Comparison of ENCODE assay signal across 11 mouse cellular contexts in the genomic region with DNA sequence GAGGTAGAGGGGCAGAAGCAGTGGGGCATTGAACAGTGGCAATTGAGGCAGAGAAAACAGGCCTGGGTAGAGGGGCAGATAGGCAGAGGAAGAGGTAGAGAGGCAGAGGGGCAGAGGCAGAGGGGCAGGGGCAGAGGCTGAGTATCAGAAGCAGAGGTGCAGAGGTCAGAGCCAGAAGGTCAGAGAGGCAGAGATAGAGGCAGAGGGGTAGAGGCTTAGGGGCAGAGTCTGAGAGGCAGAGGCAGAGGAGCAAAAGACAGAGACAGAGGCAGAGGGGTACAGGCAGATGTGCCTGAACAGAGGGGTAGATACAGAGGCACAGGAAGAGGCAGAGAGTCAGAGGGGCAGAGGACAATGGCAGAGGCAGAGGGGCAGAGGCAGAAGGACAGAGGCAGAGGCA.
A peak's percentile ranks its signal among the peaks of the same experiment; 100 is the strongest.
DNase-seq lines count a peak whose midpoint lies in the region; ATAC-seq and TF ChIP-seq lines count a peak whose summit lies in the region.
"Had no signal": no experiment of that assay in that cellular context is flagged by ENCODE, and none has a peak within 500 bp of the region (broad histone marks: within the 10 kb centered on the region; RNA-seq: fewer than 3 reads in every experiment).

No protein-coding gene starts in this region.

- H3K36me3 ChIP-seq in hindbrain, embryonic 10.5 days = no peaks in the 10 kb centered on the region
- H3K36me3 ChIP-seq in hindbrain, postnatal 0 days (ENCODE audit: insufficient read depth, low read length) = no peaks in the 10 kb centered on the region
- no peaks in the 10 kb centered on the region for H3K36me3 ChIP-seq in embryonic facial prominence, embryonic 12.5 days
- H3K36me3 ChIP-seq in hindbrain, embryonic 11.5 days (ENCODE audit: control insufficient read depth, insufficient read depth, low read length) = no peaks in the 10 kb centered on the region
- H3K36me3 ChIP-seq in midbrain, embryonic 11.5 days (ENCODE audit: control insufficient read depth, insufficient read depth, low read length) = no peaks in the 10 kb centered on the region

- no peak for ATAC-seq in hindbrain, postnatal 0 days
- ATAC-seq in embryonic facial prominence, embryonic 12.5 days (ENCODE audit: insufficient number of reproducible peaks, insufficient read depth, low FRiP score, low TSS enrichment) = peak; percentile 69; the same call in 1 of the 2 replicates
- peak; percentile 49; the same call in 1 of the 2 replicates for ATAC-seq in hindbrain, embryonic 11.5 days (ENCODE audit: low FRiP score)
- peak; percentile 48; the same call in 1 of the 2 replicates for ATAC-seq in midbrain, embryonic 11.5 days (ENCODE audit: low FRiP score)
- ATAC-seq: inflammation-experienced regulatory T-cells, adult 6 months had no signal

- no peak for TF ChIP-seq CTCF in hindbrain, postnatal 0 days (IDR thresholded peaks at IDR 0.05; ENCODE audit: low read depth)

- peak overlapping the region; percentile 46 for H3K27ac ChIP-seq in hindbrain, embryonic 10.5 days
- H3K27ac ChIP-seq in hindbrain, postnatal 0 days = no peak overlapping the region
- H3K27ac ChIP-seq in embryonic facial prominence, embryonic 12.5 days = no peak overlapping the region
- H3K27ac ChIP-seq in hindbrain, embryonic 11.5 days (ENCODE audit: low read depth, low read length) = no peak overlapping the region
- H3K27ac ChIP-seq in midbrain, embryonic 11.5 days (ENCODE audit: low read depth, low read length) = no peak overlapping the region

- no peaks in the 10 kb centered on the region for H3K9me3 ChIP-seq in hindbrain, embryonic 10.5 days
- no peaks in the 10 kb centered on the region for H3K9me3 ChIP-seq in hindbrain, postnatal 0 days (ENCODE audit: low read length)
- H3K9me3 ChIP-seq in embryonic facial prominence, embryonic 12.5 days = no peaks in the 10 kb centered on the region
- no peaks in the 10 kb centered on the region for H3K9me3 ChIP-seq in hindbrain, embryonic 11.5 days (ENCODE audit: control insufficient read depth, low read length)
- no peaks in the 10 kb centered on the region for H3K9me3 ChIP-seq in midbrain, embryonic 11.5 days (ENCODE audit: control insufficient read depth, low read length)

- H3K9ac ChIP-seq in hindbrain, postnatal 0 days (replicated peaks; ENCODE audit: low read length) = no peak overlapping the region
- H3K9ac ChIP-seq in embryonic facial prominence, embryonic 12.5 days = no peak overlapping the region
- no peak overlapping the region for H3K9ac ChIP-seq in hindbrain, embryonic 11.5 days (ENCODE audit: low read depth, low read length)
- H3K9ac ChIP-seq in midbrain, embryonic 11.5 days (ENCODE audit: low read length) = no peak overlapping the region

- peaks cover 60% of the 10 kb centered on the region for H3K27me3 ChIP-seq in hindbrain, embryonic 10.5 days (ENCODE audit: insufficient read depth, poor library complexity, severe bottlenecking)
- no peaks in the 10 kb centered on the region for H3K27me3 ChIP-seq in hindbrain, postnatal 0 days (ENCODE audit: insufficient read depth, low read length)
- peaks cover 58% of the 10 kb centered on the region for H3K27me3 ChIP-seq in embryonic facial prominence, embryonic 12.5 days
- peaks cover 7% of the 10 kb centered on the region for H3K27me3 ChIP-seq in hindbrain, embryonic 11.5 days (ENCODE audit: control insufficient read depth, insufficient read depth, low read length)
- peaks cover 23% of the 10 kb centered on the region for H3K27me3 ChIP-seq in midbrain, embryonic 11.5 days (ENCODE audit: control insufficient read depth, insufficient read depth, low read length)

- no peak overlapping the region for H3K4me3 ChIP-seq in hindbrain, embryonic 10.5 days
- H3K4me3 ChIP-seq in hindbrain, postnatal 0 days (ENCODE audit: low read length) = no peak overlapping the region
- H3K4me3 ChIP-seq in embryonic facial prominence, embryonic 12.5 days = no peak overlapping the region
- H3K4me3 ChIP-seq in hindbrain, embryonic 11.5 days (ENCODE audit: low read depth, low read length) = no peak overlapping the region
- H3K4me3 ChIP-seq in midbrain, embryonic 11.5 days (ENCODE audit: low read depth, low read length) = no peak overlapping the region

- no peak overlapping the region for H3K4me2 ChIP-seq in hindbrain, postnatal 0 days (ENCODE audit: low read depth, low read length)
- H3K4me2 ChIP-seq in embryonic facial prominence, embryonic 12.5 days (replicated peaks) = no peak overlapping the region
- H3K4me2 ChIP-seq in hindbrain, embryonic 11.5 days (replicated peaks; ENCODE audit: low read depth, low read length) = no peak overlapping the region
- H3K4me2 ChIP-seq in midbrain, embryonic 11.5 days = no peak overlapping the region

- DNase-seq in hindbrain, embryonic 10.5 days (ENCODE audit: low spot score) = no peak
- no peak for DNase-seq in hindbrain, postnatal 0 days (ENCODE audit: low spot score)
- DNase-seq in hindbrain, embryonic 11.5 days (ENCODE audit: low spot score) = no peak
- no peak for DNase-seq in midbrain, embryonic 11.5 days (ENCODE audit: low spot score, missing footprints)
- no peak for DNase-seq in ovary, adult 18-20 months (ENCODE audit: low spot score)
- DNase-seq in layer of hippocampus, adult 8-10 months (ENCODE audit: low spot score in 2 of 2) = no peak
- DNase-seq in layer of hippocampus, postnatal 14 days (ENCODE audit: low spot score in 2 of 2) = no peak
- DNase-seq: lung, postnatal 4 days; thymus, postnatal 14 days had no signal

- H3K4me1 ChIP-seq in hindbrain, embryonic 10.5 days (replicated peaks) = peaks cover 35% of the 10 kb centered on the region
- no peaks in the 10 kb centered on the region for H3K4me1 ChIP-seq in hindbrain, postnatal 0 days (ENCODE audit: insufficient read depth, low read length)
- no peaks in the 10 kb centered on the region for H3K4me1 ChIP-seq in embryonic facial prominence, embryonic 12.5 days
- H3K4me1 ChIP-seq in hindbrain, embryonic 11.5 days (replicated peaks; ENCODE audit: control insufficient read depth, insufficient read depth, low read length) = no peaks in the 10 kb centered on the region
- no peaks in the 10 kb centered on the region for H3K4me1 ChIP-seq in midbrain, embryonic 11.5 days (ENCODE audit: control insufficient read depth, insufficient read depth, low read length)
